Mouse (Mus musculus) testis, postnatal 14 days (tissue): ENCODE measurements around the gene Nkx6-1.

Source experiments
- DNase-seq: peaks from one replicate; pipeline ENCODE4 v3.0.0; 2021; ENCODE audit warnings: low spot score

Gene Nkx6-1

GRCm38 (mm10) chr5:101659411-101659971 is 5.3 kb downstream of the Nkx6-1 start:
- no peak for DNase-seq

GRCm38 (mm10) chr5:101658984-101659290 is 5.9 kb downstream of the Nkx6-1 start:
- DNase-seq = no peak

GRCm38 (mm10) chr5:101658188-101658983 is 6.4 kb downstream of the Nkx6-1 start:
- DNase-seq = no peak

GRCm38 (mm10) chr5:101657698-101658097 is 7.1 kb downstream of the Nkx6-1 start:
- DNase-seq = no peak

GRCm38 (mm10) chr5:101656107-101656506 is 8.7 kb downstream of the Nkx6-1 start:
- DNase-seq = no peak

- no peak for DNase-seq
These were observed 9.4 kb downstream of the Nkx6-1 start for GRCm38 (mm10) chr5:101655418-101655817.

- DNase-seq = no peak
These were observed 16.8 kb downstream of the Nkx6-1 start for GRCm38 (mm10) chr5:101647726-101648686.

GRCm38 (mm10) chr5:101646961-101647575 is 17.7 kb downstream of the Nkx6-1 start:
- DNase-seq = no peak

- DNase-seq = no peak
These were observed 19.7 kb downstream of the Nkx6-1 start for GRCm38 (mm10) chr5:101645071-101645470.

GRCm38 (mm10) chr5:101638101-101638500 is 26.7 kb downstream of the Nkx6-1 start:
- no peak for DNase-seq
